Mouse (Mus musculus): Measurements from ENCODE around the gene Ppp5c.

DNA sequence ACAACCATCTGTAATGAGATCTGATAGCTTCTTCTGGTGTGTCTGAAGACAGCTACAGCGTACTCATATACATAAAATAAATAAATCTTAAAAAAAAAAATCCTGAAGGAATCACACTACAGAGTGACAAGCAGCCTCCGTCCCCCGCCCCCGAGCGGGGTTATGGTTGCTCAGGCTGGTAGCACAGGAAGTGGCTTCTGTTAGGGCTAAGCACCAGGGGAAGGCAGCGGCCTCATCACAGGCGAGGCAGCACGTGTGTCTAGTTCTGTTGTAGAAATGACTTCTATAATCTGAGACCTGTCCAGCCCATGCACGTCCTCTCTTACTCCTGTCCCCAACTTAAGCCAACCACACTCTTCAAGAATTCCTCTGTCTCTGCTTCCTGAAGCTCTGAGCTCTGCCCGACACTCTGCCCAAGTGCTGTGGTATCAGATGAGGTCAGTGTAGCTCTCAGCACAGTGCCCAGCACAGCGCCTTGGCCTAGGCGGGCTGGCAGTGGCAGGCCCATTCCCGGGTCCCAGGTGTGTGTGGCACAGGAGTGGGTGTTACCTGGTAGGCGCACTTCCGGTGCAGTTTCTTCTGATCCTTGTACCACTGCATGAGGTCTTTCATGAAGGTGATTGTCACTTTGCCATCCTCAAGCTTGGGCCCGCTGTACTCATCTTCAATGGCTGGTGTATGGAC is 18.3 kb downstream of the Ppp5c start:
- TF ChIP-seq ZKSCAN1 (IDR thresholded peaks at IDR 0.05; ENCODE audit: borderline replicate concordance, low read depth, low read length) (no peak), NRF1 (IDR thresholded peaks at IDR 0.05; ENCODE audit: low read depth, low read length) (no peak), CTCF (conservative IDR thresholded peaks at IDR 0.05 in 1 of 2, IDR thresholded peaks at IDR 0.05 in 1 of 2; ENCODE audit: low read depth in 2 of 2, low read length in 2 of 2) (no peak), GABPA (IDR thresholded peaks at IDR 0.05; ENCODE audit: insufficient replicate concordance, low read depth, low read length) (no peak), TCF12 (IDR thresholded peaks at IDR 0.05; ENCODE audit: low read depth, low read length) (no peak), ZMIZ1 (IDR thresholded peaks at IDR 0.05; ENCODE audit: low read depth, low read length) (no peak), POLR2A (IDR thresholded peaks at IDR 0.05; ENCODE audit: low read depth, low read length) (no peak), ZC3H11A (IDR thresholded peaks at IDR 0.05; ENCODE audit: low read depth, low read length) (no peak), MAX (IDR thresholded peaks at IDR 0.05; ENCODE audit: low read length) (no peak), USF1 (IDR thresholded peaks at IDR 0.05; ENCODE audit: low read depth, low read length) (no peak), ELF1 (IDR thresholded peaks at IDR 0.05; ENCODE audit: low read depth, low read length) (no peak), USF2 (conservative IDR thresholded peaks at IDR 0.05; ENCODE audit: low read depth, low read length) (no peak), JUND (conservative IDR thresholded peaks at IDR 0.05; ENCODE audit: low read depth, low read length) (no peak)
